Mouse (Mus musculus): ENCODE data around the gene Stox2.

GRCm38 (mm10) chr8:47482354-47483071 lies 36.4 kb upstream of the Stox2 start:
- no peak for TF ChIP-seq CTCF (IDR thresholded peaks at IDR 0.05; ENCODE audit: low read depth)
- TF ChIP-seq EP300 (IDR thresholded peaks at IDR 0.05; ENCODE audit: low read depth) = no peak
